Mouse (Mus musculus) CH12.LX (cell line): Measurements from ENCODE around the gene Mrps17. TPM values are rescaled to one million over a fixed set of nuclear protein-coding genes. Genes with fewer than 3 reads are reported as not detected.

ENCODE experiments used
- DNase-seq: peaks from one replicate; pipeline ENCODE4 v3.0.0-alpha.2; 2013; ENCODE audit errors: extremely low read depth
- H3K27ac ChIP-seq: 2 replicates; pipeline ENCODE4 v1.5.1; 2012; ENCODE audit warnings: low read depth, mild to moderate bottlenecking, control low read depth, moderate library complexity; ENCODE audit not compliant: insufficient read depth
- H3K27me3 ChIP-seq: replicated peaks from 2 replicates; pipeline ENCODE3; 2012; ENCODE audit warnings: inconsistent platforms
- H3K36me3 ChIP-seq, 2 experiments: replicated peaks in 1 of 2; 2 replicates each; pipeline versions ENCODE3 to v1.6.1; 2012; ENCODE audit warnings: inconsistent platforms in 1 of 2, low read length in 1 of 2, mild to moderate bottlenecking in 1 of 2, mixed read lengths in 1 of 2, moderate library complexity in 1 of 2; ENCODE audit not compliant: control insufficient read depth in 1 of 2, insufficient read depth in 1 of 2
- H3K4me1 ChIP-seq, 2 experiments: 2 replicates each; pipeline ENCODE4 v1.6.1; 2012; ENCODE audit warnings: inconsistent platforms in 1 of 2, moderate library complexity in 1 of 2; ENCODE audit not compliant: insufficient read depth in 2 of 2, control insufficient read depth in 1 of 2
- H3K4me2 ChIP-seq: 2 replicates; pipeline ENCODE4 v1.6.1; 2012; ENCODE audit warnings: low read depth, mild to moderate bottlenecking, control low read depth; ENCODE audit not compliant: poor library complexity, insufficient read depth, severe bottlenecking
- H3K4me3 ChIP-seq, 3 experiments: fragments of 150-350 bp in 1 of 3; sonication (generic) in 1 of 3; replicated peaks in 1 of 3; 2 replicates each; pipeline versions ENCODE3 to v1.5.1; 2011 to 2012; ENCODE audit warnings: low read depth in 2 of 3, low read length in 2 of 3, mild to moderate bottlenecking in 2 of 3, moderate library complexity in 2 of 3, control low read depth in 1 of 3, improper control_type of control experiment in 1 of 3, inconsistent platforms in 1 of 3, mixed read lengths in 1 of 3; ENCODE audit not compliant: poor library complexity in 1 of 3
- H3K79me2 ChIP-seq: replicated peaks from 2 replicates; pipeline ENCODE4 v1.6.1; 2012; ENCODE audit warnings: mild to moderate bottlenecking, moderate library complexity; ENCODE audit not compliant: control insufficient read depth, poor library complexity, insufficient read depth, severe bottlenecking; ENCODE audit errors: extremely low read depth
- H3K9ac ChIP-seq: 2 replicates; pipeline ENCODE4 v1.6.1; 2012; ENCODE audit warnings: low read depth, mild to moderate bottlenecking, control low read depth, moderate library complexity; ENCODE audit not compliant: insufficient read depth
- H3K9me3 ChIP-seq: replicated peaks from 2 replicates; pipeline ENCODE3; 2012; ENCODE audit warnings: low read length, inconsistent platforms, mixed read lengths
- BHLHE40 ChIP-seq: IDR thresholded peaks from 2 replicates; pipeline ENCODE4 v1.6.1; 2011; ENCODE audit warnings: mild to moderate bottlenecking, low read depth, low read length, improper control_type of control experiment
- CHD2 ChIP-seq: IDR thresholded peaks from 2 replicates; pipeline ENCODE4 v1.6.1; 2011; ENCODE audit warnings: low read length, improper control_type of control experiment
- CTCF ChIP-seq, 2 experiments: IDR thresholded peaks in 1 of 2; conservative IDR thresholded peaks in 1 of 2; 2 replicates each; pipeline ENCODE4 v1.5.1; 2011 to 2012; ENCODE audit warnings: low read depth in 2 of 2, low read length in 2 of 2, improper control_type of control experiment in 1 of 2, inconsistent platforms in 1 of 2, mild to moderate bottlenecking in 1 of 2, moderate library complexity in 1 of 2
- ELF1 ChIP-seq: IDR thresholded peaks from 2 replicates; pipeline ENCODE4 v1.6.1; 2014; ENCODE audit warnings: low read depth, mild to moderate bottlenecking, inconsistent platforms, low read length, improper control_type of control experiment
- EP300 ChIP-seq: IDR thresholded peaks from 2 replicates; pipeline ENCODE4 v1.6.1; 2011; ENCODE audit warnings: low read length, improper control_type of control experiment
- GABPA ChIP-seq: IDR thresholded peaks from 2 replicates; pipeline ENCODE4 v1.6.1; 2012; ENCODE audit warnings: low read depth, low read length, improper control_type of control experiment, inconsistent platforms; ENCODE audit not compliant: insufficient replicate concordance
- IRF4 ChIP-seq: IDR thresholded peaks from 2 replicates; pipeline ENCODE4 v1.6.1; 2014; ENCODE audit warnings: low read depth, mild to moderate bottlenecking, inconsistent platforms, low read length, improper control_type of control experiment
- JUN ChIP-seq: IDR thresholded peaks from 2 replicates; pipeline ENCODE4 v1.6.1; 2011; ENCODE audit warnings: low read depth, mild to moderate bottlenecking, low read length, improper control_type of control experiment, moderate library complexity; ENCODE audit not compliant: insufficient read depth
- JUND ChIP-seq: conservative IDR thresholded peaks from 2 replicates; pipeline ENCODE4 v1.6.1; 2011; ENCODE audit warnings: low read depth, low read length, improper control_type of control experiment
- MAX ChIP-seq: IDR thresholded peaks from 2 replicates; pipeline ENCODE4 v1.6.1; 2011; ENCODE audit warnings: low read length, improper control_type of control experiment
- NELFE ChIP-seq: IDR thresholded peaks from 2 replicates; pipeline ENCODE4 v1.6.1; 2011; ENCODE audit warnings: low read depth, low read length, improper control_type of control experiment
- POLR2A ChIP-seq: IDR thresholded peaks from 2 replicates; pipeline ENCODE4 v1.6.1; 2011; ENCODE audit warnings: low read depth, mild to moderate bottlenecking, improper control_type of control experiment, low read length
- RAD21 ChIP-seq: IDR thresholded peaks from 2 replicates; pipeline ENCODE4 v1.6.1; 2011; ENCODE audit warnings: low read depth, mild to moderate bottlenecking, low read length, improper control_type of control experiment, moderate library complexity
- SMC3 ChIP-seq: IDR thresholded peaks from 2 replicates; pipeline ENCODE4 v1.6.1; 2011; ENCODE audit warnings: low read depth, low read length, improper control_type of control experiment
- TCF12 ChIP-seq: IDR thresholded peaks from 2 replicates; pipeline ENCODE4 v1.6.1; 2014; ENCODE audit warnings: low read depth, mild to moderate bottlenecking, inconsistent platforms, low read length, improper control_type of control experiment
- USF1 ChIP-seq: IDR thresholded peaks from 2 replicates; pipeline ENCODE4 v1.6.1; 2014; ENCODE audit warnings: low read depth, mild to moderate bottlenecking, inconsistent platforms, low read length, improper control_type of control experiment
- USF2 ChIP-seq: conservative IDR thresholded peaks from 2 replicates; pipeline ENCODE4 v1.6.1; 2011; ENCODE audit warnings: low read depth, low read length, improper control_type of control experiment
- ZNF384 ChIP-seq: IDR thresholded peaks from 2 replicates; pipeline ENCODE4 v1.6.1; 2012; ENCODE audit warnings: low read depth, low read length, improper control_type of control experiment, inconsistent platforms
- dilution Hi-C: fragments of 300-500 bp; cut with MboI; formaldehyde crosslinking; loops from 2 replicates; pipeline ENCODE4 v1.14.3; 2020; ENCODE audit warnings: low sequenced_read_pairs; ENCODE audit not compliant: extremely low pct_unique_long_range_greater_than_20kb, extremely low pct_ligation_motif_present
- in situ Hi-C: fragments of 300-500 bp; cut with MboI; formaldehyde crosslinking; loops from 3 replicates; pipeline ENCODE4 v1.14.3; 2019; ENCODE audit warnings: low sequenced_read_pairs, low pct_ligation_motif_present, low pct_unique_long_range_greater_than_20kb, mixed read lengths
- polyA plus RNA-seq: library from polyadenylated mRNA; unstranded; fragments of >175 nt; gene quantifications from 2 replicates; pipeline ENCODE4 v1.2.1, GENCODE M21; 2012; ENCODE audit warnings: low read depth; ENCODE audit not compliant: insufficient read length
- total RNA-seq, 2 experiments: library from RNA; depleted of rRNA; stranded (reverse); fragments of 300-350 nt in 1 of 2; fragments of >200 nt in 1 of 2; gene quantifications; 2 replicates each; pipeline ENCODE4 v1.2.3; 2012 to 2014

Mrps17 gene
- total and polyA plus RNA-seq, 3 experiments: 119 to 156 (median 136) TPM

GRCm38 (mm10) chr5:129666271-129666909 lies 48.9 kb upstream of the Mrps17 start:
- no peaks in the 10 kb centered on the region for H3K9me3 ChIP-seq
- H3K27ac ChIP-seq: no peak overlapping the region
- H3K4me3 ChIP-seq: no peak overlapping the region
- in situ Hi-C loops (no loop called here), dilution Hi-C loops (no loop called here)
- H3K27me3 ChIP-seq: peaks cover 63% of the 10 kb centered on the region
- no peaks in the 10 kb centered on the region for H3K4me1 ChIP-seq
- no peak overlapping the region for H3K9ac ChIP-seq
- TF ChIP-seq NELFE (no peak), MAX (no peak), ELF1 (no peak), POLR2A (no peak), USF1 (no peak)
- no peaks in the 10 kb centered on the region for H3K36me3 ChIP-seq
- H3K4me2 ChIP-seq: no peak overlapping the region
- no peaks in the 10 kb centered on the region for H3K79me2 ChIP-seq
- no peak for DNase-seq

- Histone ChIP-seq H3K4me3 (no peak overlapping the region), H3K36me3 (no peaks in the 10 kb centered on the region), H3K27ac (no peak overlapping the region), H3K9ac (no peak overlapping the region), H3K4me2 (no peak overlapping the region), H3K79me2 (no peaks in the 10 kb centered on the region), H3K9me3 (no peaks in the 10 kb centered on the region), H3K4me1 (no peaks in the 10 kb centered on the region), H3K27me3 (peaks cover 54% of the 10 kb centered on the region)
- dilution Hi-C loops: no loop called here
- TF ChIP-seq CTCF (conservative IDR thresholded peaks at IDR 0.05 in 1 of 2, IDR thresholded peaks at IDR 0.05 in 1 of 2; ENCODE audit: low read depth in 2 of 2, low read length in 2 of 2): no peak
- no peak for TF ChIP-seq EP300
- TF ChIP-seq BHLHE40: no peak
- TF ChIP-seq USF2: no peak
- TF ChIP-seq ZNF384: no peak
- TF ChIP-seq JUN: no peak
- no peak for TF ChIP-seq TCF12
- no peak for TF ChIP-seq GABPA
- TF ChIP-seq JUND: no peak
- TF ChIP-seq USF1: no peak
- no peak for TF ChIP-seq CHD2
- TF ChIP-seq SMC3: no peak
- TF ChIP-seq IRF4: no peak
- no peak for TF ChIP-seq RAD21
- no peak for DNase-seq
- in situ Hi-C loops: no loop called here
Measured at GRCm38 (mm10) chr5:129667851-129668250, 47.4 kb upstream of the Mrps17 start.
